Mouse (Mus musculus) hindbrain, embryonic 14.5 days (tissue): ENCODE measurements around the gene Ubl5. TPM values are rescaled to one million over a fixed set of nuclear protein-coding genes. Genes with fewer than 3 reads are reported as not detected.
"Not testable (repeated sequence)": the region's sequence is repeated elsewhere in the genome, so short reads cannot be mapped to it uniquely, and the experiment has no call there.

Experiments used
- ATAC-seq: fragments of 200-750 bp; cut with Nextera tagmentation; 2 replicates; pipeline ENCODE4 v1.8.0; 2017; ENCODE audit warnings: moderate number of reproducible peaks, mild to moderate bottlenecking, moderate TSS enrichment, moderate library complexity; ENCODE audit not compliant: low FRiP score
- DNase-seq: peaks from one replicate; pipeline ENCODE4 v3.0.0-alpha.2; 2015; ENCODE audit warnings: low spot score
- H3K27ac ChIP-seq: fragments of 300-500 bp; sonication (generic); 2 replicates; pipeline ENCODE4 v1.5.1; 2014; ENCODE audit warnings: mild to moderate bottlenecking, moderate library complexity
- H3K27me3 ChIP-seq: fragments of 300-500 bp; sonication (generic); 2 replicates; pipeline ENCODE4 v1.6.1; 2014; ENCODE audit warnings: mild to moderate bottlenecking, low read length, mixed read lengths; ENCODE audit not compliant: control insufficient read depth, insufficient read depth
- H3K36me3 ChIP-seq: fragments of 300-500 bp; sonication (generic); replicated peaks from 2 replicates; pipeline ENCODE4 v1.6.1; 2014; ENCODE audit not compliant: control insufficient read depth, insufficient read depth
- H3K4me1 ChIP-seq: fragments of 300-500 bp; sonication (generic); replicated peaks from 2 replicates; pipeline ENCODE4 v1.6.1; 2014; ENCODE audit warnings: antibody characterized with exemption, low read length, mixed read lengths; ENCODE audit not compliant: control insufficient read depth, insufficient read depth
- H3K4me2 ChIP-seq: fragments of 300-500 bp; sonication (generic); replicated peaks from 2 replicates; pipeline ENCODE4 v1.6.1; 2014; ENCODE audit warnings: mild to moderate bottlenecking, moderate library complexity
- H3K4me3 ChIP-seq: fragments of 300-500 bp; sonication (generic); replicated peaks from 2 replicates; pipeline ENCODE4 v1.5.1; 2014; ENCODE audit warnings: mild to moderate bottlenecking, low read length
- H3K9ac ChIP-seq: fragments of 300-500 bp; sonication (generic); 2 replicates; pipeline ENCODE4 v1.6.1; 2014
- H3K9me3 ChIP-seq: fragments of 300-500 bp; sonication (generic); 2 replicates; pipeline ENCODE4 v1.6.1; 2016; ENCODE audit warnings: low read length; ENCODE audit not compliant: control insufficient read depth
- WGBS: fragments of 180-500 bp; shearing (Covaris S2); extraction: QIAGEN DNeasy Blood & Tissue Kit; methylation state at CpG from one replicate; pipeline ENCODE4 v1.1.7; 2014; 5-methylcytosine and 5-hydroxymethylcytosine counted together
- polyA plus RNA-seq: library from polyadenylated mRNA; unstranded; fragments of >200 nt; fragmentation: Nextera tagmentation; extraction: Ambion mirVana; gene quantifications from 2 replicates; pipeline ENCODE4 v1.2.1, GENCODE M21; 2014

Ubl5 gene
- polyA plus RNA-seq, 1 experiment from 2014 or later: 480 TPM

GRCm38 (mm10) chr9:20685081-20685861 lies 42.6 kb downstream of the Ubl5 start:
- no peak overlapping the region for H3K4me3 ChIP-seq
- H3K4me2 ChIP-seq: no peak overlapping the region
- peaks cover 10% of the 10 kb centered on the region for H3K4me1 ChIP-seq
- no peaks in the 10 kb centered on the region for H3K9me3 ChIP-seq
- DNase-seq: no peak
- no peak for ATAC-seq
- 55% methylated on average over 16 of the region's 17 CpGs for WGBS
- no peaks in the 10 kb centered on the region for H3K36me3 ChIP-seq
- H3K27ac ChIP-seq: no peak overlapping the region
- no peak overlapping the region for H3K9ac ChIP-seq
- no peaks in the 10 kb centered on the region for H3K27me3 ChIP-seq

- H3K4me3 ChIP-seq: no peak overlapping the region
- no peaks in the 10 kb centered on the region for H3K36me3 ChIP-seq
- H3K27ac ChIP-seq: peak overlapping the region; percentile 58
- H3K4me1 ChIP-seq: peaks cover 18% of the 10 kb centered on the region
- H3K9ac ChIP-seq: no peak overlapping the region
- WGBS: no CpG with 5 or more reads among the region's 1 CpGs
- no peaks in the 10 kb centered on the region for H3K9me3 ChIP-seq
- no peak overlapping the region for H3K4me2 ChIP-seq
- DNase-seq (no peak), ATAC-seq (no peak)
- H3K27me3 ChIP-seq: no peaks in the 10 kb centered on the region
Measured at GRCm38 (mm10) chr9:20689403-20689802, 46.7 kb downstream of the Ubl5 start.

- no peaks in the 10 kb centered on the region for H3K36me3 ChIP-seq
- no peak for DNase-seq
- H3K27ac ChIP-seq: peak overlapping the region; percentile 58
- ATAC-seq: peak; percentile 68
- no peaks in the 10 kb centered on the region for H3K9me3 ChIP-seq
- peaks cover 23% of the 10 kb centered on the region for H3K4me1 ChIP-seq
- H3K27me3 ChIP-seq: no peaks in the 10 kb centered on the region
- 0% methylated on average over 4 of the region's 4 CpGs for WGBS
- peak overlapping the region; percentile 24; the same call in 1 of the 2 replicates for H3K9ac ChIP-seq
- H3K4me3 ChIP-seq: no peak overlapping the region
- H3K4me2 ChIP-seq: no peak overlapping the region
Measured at GRCm38 (mm10) chr9:20689913-20690312, 47.2 kb downstream of the Ubl5 start.

- H3K9ac ChIP-seq, H3K4me3 ChIP-seq, H3K27me3 ChIP-seq, ATAC-seq, H3K36me3 ChIP-seq, H3K9me3 ChIP-seq, H3K4me2 ChIP-seq, DNase-seq: not testable (repeated sequence)
- Histone ChIP-seq H3K27ac (peak overlapping the region; percentile 58), H3K4me1 (peaks cover 29% of the 10 kb centered on the region)
- WGBS: 76% methylated on average over 2 of the region's 2 CpGs
Measured at GRCm38 (mm10) chr9:20690449-20690848, 47.8 kb downstream of the Ubl5 start.

GRCm38 (mm10) chr9:20692863-20693262 lies 50.2 kb downstream of the Ubl5 start:
- ATAC-seq (no peak), DNase-seq (no peak)
- no peaks in the 10 kb centered on the region for H3K27me3 ChIP-seq
- H3K4me1 ChIP-seq: peaks cover 33% of the 10 kb centered on the region
- no peak overlapping the region for H3K4me3 ChIP-seq
- no peak overlapping the region for H3K4me2 ChIP-seq
- no peaks in the 10 kb centered on the region for H3K36me3 ChIP-seq
- H3K9me3 ChIP-seq: no peaks in the 10 kb centered on the region
- H3K9ac ChIP-seq: no peak overlapping the region
- WGBS: 95% methylated on average over 3 of the region's 3 CpGs
- H3K27ac ChIP-seq: no peak overlapping the region

- WGBS: 4% methylated on average over 25 of the region's 25 CpGs
- peak overlapping the region; percentile 33; the same call in 1 of the 2 replicates for H3K27ac ChIP-seq
- DNase-seq: peak; percentile 28
- no peak for ATAC-seq
- peak overlapping the region; percentile 43 for H3K4me2 ChIP-seq
- H3K4me3 ChIP-seq: peak overlapping the region; percentile 15
- peaks cover 28% of the 10 kb centered on the region for H3K4me1 ChIP-seq
- no peaks in the 10 kb centered on the region for H3K9me3 ChIP-seq
- H3K36me3 ChIP-seq: no peaks in the 10 kb centered on the region
- peak overlapping the region; percentile 10; the same call in 1 of the 2 replicates for H3K9ac ChIP-seq
- no peaks in the 10 kb centered on the region for H3K27me3 ChIP-seq
Measured at GRCm38 (mm10) chr9:20694721-20695235, 52.1 kb downstream of the Ubl5 start.

- peaks cover 22% of the 10 kb centered on the region for H3K4me1 ChIP-seq
- H3K9me3 ChIP-seq: no peaks in the 10 kb centered on the region
- no peak overlapping the region for H3K27ac ChIP-seq
- H3K4me3 ChIP-seq: no peak overlapping the region
- H3K27me3 ChIP-seq: no peaks in the 10 kb centered on the region
- WGBS: 39% methylated on average over 5 of the region's 5 CpGs
- no peak overlapping the region for H3K4me2 ChIP-seq
- no peaks in the 10 kb centered on the region for H3K36me3 ChIP-seq
- DNase-seq: no peak
- no peak overlapping the region for H3K9ac ChIP-seq
- no peak for ATAC-seq
Measured at GRCm38 (mm10) chr9:20696107-20696712, 53.5 kb downstream of the Ubl5 start.

Other genes with a start within 250 kb of the Ubl5 start
- 21.9 and 25.5 TPM in 2 replicates for gene Zfp26, start 182.7 kb upstream of the Ubl5 start, polyA plus RNA-seq
- 37.3 and 39.4 TPM in 2 replicates for gene Zfp426, start 150.1 kb upstream of the Ubl5 start, polyA plus RNA-seq
- gene Zfp266, start 121.5 kb upstream of the Ubl5 start, polyA plus RNA-seq: 90.6 and 92.2 TPM in 2 replicates
- 43.0 and 44.7 TPM in 2 replicates for gene Zfp846, start 61.6 kb upstream of the Ubl5 start, polyA plus RNA-seq
- 10.2 and 10.5 TPM in 2 replicates for gene Fbxl12, start 1.9 kb downstream of the Ubl5 start, polyA plus RNA-seq
- 64.5 and 64.6 TPM in 2 replicates for gene Pin1, start 9.2 kb downstream of the Ubl5 start, polyA plus RNA-seq
- 185 and 207 TPM in 2 replicates for gene Olfm2, start 103.5 kb downstream of the Ubl5 start, polyA plus RNA-seq
- 0.66 and 0.74 TPM in 2 replicates for gene Col5a3, start 172.2 kb downstream of the Ubl5 start, polyA plus RNA-seq
- gene Rdh8, start 175.6 kb downstream of the Ubl5 start, polyA plus RNA-seq: not detected in 2 replicates
- gene A230050P20Rik, start 225.8 kb downstream of the Ubl5 start, polyA plus RNA-seq: 5.8 and 6.9 TPM in 2 replicates
- 11.8 and 12.8 TPM in 2 replicates for gene Angptl6, start 236.8 kb downstream of the Ubl5 start, polyA plus RNA-seq
- 39.5 and 40.5 TPM in 2 replicates for gene Ppan, start 245.3 kb downstream of the Ubl5 start, polyA plus RNA-seq